Mouse (Mus musculus) olfactory bulb, adult 2 months (tissue): ENCODE measurements around the gene Majin.

Source experiments
- CTCF ChIP-seq: fragments of 200-500 bp; IDR thresholded peaks from 2 replicates; pipeline ENCODE4 v1.5.1; 2012; ENCODE audit warnings: low read depth, mild to moderate bottlenecking, low read length, moderate library complexity; ENCODE audit not compliant: insufficient read depth
- POLR2A ChIP-seq: fragments of 200-500 bp; IDR thresholded peaks from 2 replicates; pipeline ENCODE4 v1.6.1; 2012; ENCODE audit warnings: mild to moderate bottlenecking, low read depth, low read length, moderate library complexity; ENCODE audit not compliant: insufficient read depth

GRCm38 (mm10) chr19:6139701-6140100, 44.5 kb upstream of the Majin start:
- TF ChIP-seq CTCF (no peak), POLR2A (no peak)
